Comparison of ENCODE assay signal across 11 mouse cellular contexts in genomic region chr1:179458987-179459368, GRCm38 (mm10). TPM values are rescaled to one million over a fixed set of nuclear protein-coding genes. Genes with fewer than 3 reads are reported as not detected.
DNase-seq lines count a peak whose midpoint lies in the region; ATAC-seq lines count a peak whose summit lies in the region.
"Had no signal": no experiment of that assay in that cellular context is flagged by ENCODE, and none has a peak within 500 bp of the region (broad histone marks: within the 10 kb centered on the region; RNA-seq: fewer than 3 reads in every experiment).

No protein-coding gene starts in this region.

- ATAC-seq in kidney, embryonic 16.5 days (ENCODE audit: low FRiP score, low TSS enrichment), result no peak; the same call in 1 of the 2 replicates
- ATAC-seq in forebrain, embryonic 13.5 days, result peak; percentile 85
- no peak for ATAC-seq in limb, embryonic 13.5 days (ENCODE audit: low FRiP score, low read depth)
- no peak for ATAC-seq in stomach, embryonic 16.5 days (ENCODE audit: insufficient read depth, low FRiP score)
- ATAC-seq: inflammation-experienced regulatory T-cells, adult 6 months had no signal

- no peaks in the 10 kb centered on the region for H3K9me3 ChIP-seq in kidney, embryonic 16.5 days (ENCODE audit: low read length)
- H3K9me3 ChIP-seq in forebrain, embryonic 13.5 days (replicated peaks), result no peaks in the 10 kb centered on the region
- H3K9me3 ChIP-seq in limb, embryonic 13.5 days, result no peaks in the 10 kb centered on the region
- no peaks in the 10 kb centered on the region for H3K9me3 ChIP-seq in stomach, embryonic 16.5 days (replicated peaks; ENCODE audit: control insufficient read depth, low read length)
- H3K9me3 ChIP-seq: neural tube, embryonic 12.5 days had no signal

- no peaks in the 10 kb centered on the region for H3K27me3 ChIP-seq in kidney, embryonic 16.5 days (ENCODE audit: insufficient read depth, low read length)
- H3K27me3 ChIP-seq in forebrain, embryonic 13.5 days, result peaks cover 52% of the 10 kb centered on the region
- H3K27me3 ChIP-seq in limb, embryonic 13.5 days, result peaks cover 54% of the 10 kb centered on the region
- H3K27me3 ChIP-seq in stomach, embryonic 16.5 days (ENCODE audit: control insufficient read depth, insufficient read depth, low read length), result no peaks in the 10 kb centered on the region
- H3K27me3 ChIP-seq: neural tube, embryonic 12.5 days had no signal

- H3K4me1 ChIP-seq in kidney, embryonic 16.5 days (ENCODE audit: insufficient read depth, low read length), result peaks cover 28% of the 10 kb centered on the region
- peaks cover 18% of the 10 kb centered on the region for H3K4me1 ChIP-seq in forebrain, embryonic 13.5 days
- peaks cover 29% of the 10 kb centered on the region for H3K4me1 ChIP-seq in limb, embryonic 13.5 days
- peaks cover 16% of the 10 kb centered on the region for H3K4me1 ChIP-seq in stomach, embryonic 16.5 days (ENCODE audit: control insufficient read depth, insufficient read depth, low read length)

- no peak for DNase-seq in kidney, postnatal 25 days
- no peak for DNase-seq in frontal cortex, postnatal 36 days (ENCODE audit: low spot score in 2 of 2)
- no peak for DNase-seq in urinary bladder, postnatal 10 days (ENCODE audit: low spot score)
- DNase-seq: left cerebral cortex, postnatal 4 days; right cerebral cortex, postnatal 25 days had no signal

- H3K36me3 ChIP-seq in kidney, embryonic 16.5 days (ENCODE audit: insufficient read depth, low read length), result no peaks in the 10 kb centered on the region
- H3K36me3 ChIP-seq in forebrain, embryonic 13.5 days (ENCODE audit: poor library complexity, severe bottlenecking), result no peaks in the 10 kb centered on the region
- no peaks in the 10 kb centered on the region for H3K36me3 ChIP-seq in limb, embryonic 13.5 days
- no peaks in the 10 kb centered on the region for H3K36me3 ChIP-seq in stomach, embryonic 16.5 days (ENCODE audit: control insufficient read depth, insufficient read depth, low read length)
- H3K36me3 ChIP-seq: neural tube, embryonic 12.5 days had no signal

- no peak overlapping the region for H3K4me3 ChIP-seq in kidney, embryonic 16.5 days (ENCODE audit: low read length)
- H3K4me3 ChIP-seq in forebrain, embryonic 13.5 days, result no peak overlapping the region
- no peak overlapping the region for H3K4me3 ChIP-seq in limb, embryonic 13.5 days
- H3K4me3 ChIP-seq in stomach, embryonic 16.5 days (replicated peaks; ENCODE audit: low read length), result no peak overlapping the region
- H3K4me3 ChIP-seq: neural tube, embryonic 12.5 days had no signal

- peak overlapping the region; percentile 13; the same call in 1 of the 2 replicates for H3K9ac ChIP-seq in kidney, embryonic 16.5 days (replicated peaks; ENCODE audit: low read length)
- no peak overlapping the region for H3K9ac ChIP-seq in forebrain, embryonic 13.5 days
- H3K9ac ChIP-seq in limb, embryonic 13.5 days, result no peak overlapping the region
- no peak overlapping the region for H3K9ac ChIP-seq in stomach, embryonic 16.5 days (ENCODE audit: low read length)
- H3K9ac ChIP-seq: neural tube, embryonic 12.5 days had no signal

- H3K27ac ChIP-seq in kidney, embryonic 16.5 days (ENCODE audit: low read length), result peak overlapping the region; percentile 83
- H3K27ac ChIP-seq in forebrain, embryonic 13.5 days, result no peak overlapping the region
- 0 out of 2 replicates have a peak overlapping the region, but pooled peaks have one; percentile 3 for H3K27ac ChIP-seq in limb, embryonic 13.5 days
- H3K27ac ChIP-seq in stomach, embryonic 16.5 days (ENCODE audit: low read length), result peak overlapping the region; percentile 66
- H3K27ac ChIP-seq: neural tube, embryonic 12.5 days had no signal

- H3K4me2 ChIP-seq in kidney, embryonic 16.5 days (replicated peaks; ENCODE audit: low read depth, low read length), result no peak overlapping the region
- no peak overlapping the region for H3K4me2 ChIP-seq in forebrain, embryonic 13.5 days
- no peak overlapping the region for H3K4me2 ChIP-seq in limb, embryonic 13.5 days (replicated peaks)
- H3K4me2 ChIP-seq in stomach, embryonic 16.5 days (ENCODE audit: low read depth, low read length), result no peak overlapping the region
- H3K4me2 ChIP-seq: neural tube, embryonic 12.5 days had no signal

- WGBS in kidney, embryonic 16.5 days, result 41% methylated on average over 10 of the region's 10 CpGs
- WGBS in forebrain, embryonic 13.5 days, result 22% methylated on average over 10 of the region's 10 CpGs
- WGBS in limb, embryonic 13.5 days, result 39% methylated on average over 10 of the region's 10 CpGs
- WGBS in stomach, embryonic 16.5 days, result 50% methylated on average over 10 of the region's 10 CpGs

RNA-seq across cellular contexts. Expression of gene Smyd3, which starts 58.9 kb away (rescaled TPM):
- polyA plus RNA-seq in kidney, embryonic 16.5 days (2015; fragmentation: Nextera tagmentation; extraction: Ambion mirVana), result 20.2 and 21.4 TPM in 2 replicates
- polyA plus RNA-seq in forebrain, embryonic 13.5 days (2015; fragmentation: Nextera tagmentation; extraction: Ambion mirVana), result 13.5 and 13.7 TPM in 2 replicates
- 21.7 and 22.1 TPM in 2 replicates for polyA plus RNA-seq in limb, embryonic 13.5 days (2015; fragmentation: Nextera tagmentation; extraction: Ambion mirVana)
- 18.8 and 18.9 TPM in 2 replicates for polyA plus RNA-seq in stomach, embryonic 16.5 days (2015; fragmentation: Nextera tagmentation; extraction: Ambion mirVana)
